Mouse (Mus musculus): ENCODE results near the gene Pgap2.

The Pgap2 gene

DNA sequence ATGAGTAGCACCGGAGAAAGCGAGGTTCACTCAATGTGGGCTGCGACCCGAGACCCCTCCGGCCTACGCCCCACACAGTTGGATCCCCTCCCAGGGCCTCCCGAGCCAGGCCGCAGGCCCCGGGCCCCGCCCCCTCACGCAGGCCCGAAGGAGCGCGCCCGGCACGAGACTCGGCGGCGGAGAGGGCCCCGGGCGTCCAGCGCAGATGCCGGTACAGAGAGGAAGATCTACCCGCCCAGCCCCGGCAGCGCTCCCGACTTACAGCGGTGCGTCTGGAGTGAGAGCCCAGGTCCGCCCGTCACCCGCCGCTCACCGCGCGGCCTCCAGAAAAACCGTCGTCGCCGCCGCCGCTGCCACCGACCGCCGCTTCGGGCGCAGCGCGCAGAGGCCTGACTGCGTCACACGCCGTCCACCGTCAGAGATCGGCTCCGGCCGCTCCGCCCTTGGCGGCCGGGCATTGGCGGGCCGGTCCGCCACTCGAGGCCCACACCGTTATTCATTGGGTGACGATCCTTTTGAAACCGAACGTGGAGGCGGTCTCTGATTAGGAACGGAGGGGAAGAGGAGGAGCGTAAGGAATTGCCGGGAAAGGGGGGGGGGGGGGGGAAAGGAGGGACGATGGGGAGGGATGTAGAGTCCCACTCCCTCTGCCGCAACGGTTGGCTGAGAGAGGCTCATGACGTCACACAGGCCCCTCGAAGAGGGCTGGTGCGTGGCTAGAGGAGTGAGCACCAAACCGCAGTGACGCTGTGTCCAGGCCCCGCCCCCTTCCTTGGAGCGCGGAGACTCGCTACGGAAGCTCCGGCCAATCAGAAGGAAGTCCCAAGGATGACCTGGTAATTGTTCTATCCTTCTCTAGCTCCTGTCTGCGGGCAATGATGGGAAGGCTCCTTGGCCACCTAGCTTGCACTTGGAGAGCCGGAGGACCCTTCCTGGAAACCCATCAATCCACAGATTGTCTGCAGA, at the start of gene Pgap2, which contains the start of gene Nup98:
Gene Pgap2, plus strand, starts transcription at position 453 of the 966 bp plus-strand sequence.
Gene Nup98, minus strand, starts transcription at position 421 of the 966 bp plus-strand sequence.
- in situ Hi-C loops (cut with MboI, MseI) = no loop called here

DNA sequence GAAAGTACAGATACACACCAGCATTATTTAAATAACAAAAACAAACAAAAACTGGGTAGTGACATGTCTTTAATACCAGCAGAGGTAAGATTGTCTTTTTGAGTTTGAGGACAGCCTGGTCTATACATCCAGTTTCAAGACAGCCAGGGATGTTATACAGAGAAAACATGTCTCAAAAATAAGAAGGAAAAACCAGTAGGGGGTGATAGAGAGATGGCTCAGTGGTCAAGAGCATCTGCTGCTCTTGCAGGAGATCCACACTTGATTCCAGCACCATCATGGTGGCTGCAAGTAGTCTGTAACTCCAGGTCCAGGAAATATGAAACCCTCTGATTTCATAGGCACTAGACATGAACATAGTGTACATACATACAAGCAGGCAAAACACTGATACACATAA, 39.7 kb upstream of the Pgap2 start:
- in situ Hi-C loops (cut with MboI, MseI) = no loop called here

GRCm38 (mm10) chr7:102183849-102184248, 26.2 kb upstream of the Pgap2 start:
- in situ Hi-C loops (cut with MboI, MseI) = no loop called here

DNA sequence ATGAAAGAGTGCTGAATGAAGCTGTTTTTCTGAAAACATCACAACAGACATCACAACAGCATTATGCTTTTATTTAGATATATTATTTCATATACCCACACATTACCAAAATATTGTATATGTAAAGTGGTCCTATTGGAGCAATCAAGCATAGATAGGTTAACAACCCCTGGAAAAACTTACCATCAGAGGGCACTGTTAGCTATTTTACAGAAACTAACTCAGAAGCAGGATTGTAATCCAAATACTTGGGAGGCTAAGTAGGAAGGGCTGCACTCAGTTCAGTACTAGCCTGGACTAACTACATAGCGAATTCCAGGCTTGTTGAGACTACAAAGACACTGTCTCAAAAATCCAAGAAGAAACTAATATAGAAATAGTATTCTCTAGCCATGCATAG, 17.7 kb upstream of the Pgap2 start:
- in situ Hi-C loops (cut with MboI, MseI) = loop anchor here (5.0 kb wide), 1 partner anchor 50 kb away; no protein-coding TSS in a partner anchor

DNA sequence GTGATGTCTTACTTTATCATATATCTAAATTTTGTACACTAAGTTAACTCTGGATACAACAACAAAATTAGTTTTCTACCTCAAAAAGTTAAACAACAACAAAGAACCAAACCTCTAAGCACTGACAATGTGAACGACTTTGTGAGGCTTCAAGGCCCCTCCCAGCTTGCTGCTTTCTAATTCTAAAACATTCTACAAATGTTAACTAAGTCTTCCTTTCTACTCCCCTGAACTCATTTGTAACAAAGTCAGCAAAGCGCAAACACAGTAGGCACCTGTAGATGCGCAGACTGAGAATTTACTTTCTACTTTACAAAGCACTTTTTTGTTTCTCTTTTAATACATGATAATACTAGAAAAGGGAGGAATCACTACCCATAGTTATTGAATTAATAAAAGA, 9.4 kb upstream of the Pgap2 start:
- in situ Hi-C loops (cut with MboI, MseI) = no loop called here

DNA sequence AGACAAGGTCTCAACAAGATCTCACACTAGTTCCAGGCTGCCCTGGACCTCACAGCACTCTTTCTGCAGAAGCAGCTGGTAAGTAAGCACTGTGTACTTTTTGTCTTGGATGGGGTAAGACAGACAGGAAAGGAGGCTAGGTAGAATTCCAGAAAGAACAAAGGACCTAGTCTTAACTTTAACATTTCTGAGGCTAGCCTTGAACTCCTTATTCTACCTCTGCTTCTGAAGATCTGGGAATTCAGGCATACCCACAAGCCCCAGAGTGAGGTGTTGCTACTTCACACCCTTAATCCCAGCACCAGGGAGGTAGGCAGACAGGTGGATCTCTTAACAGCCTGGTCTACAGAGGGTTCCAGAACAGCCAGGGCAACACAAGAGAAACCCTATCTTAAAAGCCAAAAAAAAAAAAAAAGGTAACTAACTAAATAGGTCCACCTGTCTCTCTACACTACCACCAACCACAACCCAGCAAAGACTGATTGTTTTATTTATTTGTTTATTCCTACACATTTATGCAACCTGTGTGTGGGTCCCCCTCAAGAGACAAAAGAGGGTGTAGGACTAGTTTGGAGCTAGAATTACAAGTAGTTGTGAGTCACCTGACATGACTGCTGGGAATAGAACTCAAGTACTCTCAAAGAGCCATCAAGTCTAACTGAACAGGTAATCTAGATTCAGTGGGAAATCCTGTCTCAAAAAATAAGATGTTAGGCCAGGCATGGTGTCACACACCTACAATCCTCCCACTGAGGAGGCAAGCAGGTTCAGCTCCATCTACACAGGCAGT, 8.8 kb upstream of the Pgap2 start:
- in situ Hi-C loops (cut with MboI, MseI) = no loop called here

GRCm38 (mm10) chr7:102204296-102204857, 5.6 kb upstream of the Pgap2 start:
- in situ Hi-C loops (cut with MboI, MseI) = no loop called here

DNA sequence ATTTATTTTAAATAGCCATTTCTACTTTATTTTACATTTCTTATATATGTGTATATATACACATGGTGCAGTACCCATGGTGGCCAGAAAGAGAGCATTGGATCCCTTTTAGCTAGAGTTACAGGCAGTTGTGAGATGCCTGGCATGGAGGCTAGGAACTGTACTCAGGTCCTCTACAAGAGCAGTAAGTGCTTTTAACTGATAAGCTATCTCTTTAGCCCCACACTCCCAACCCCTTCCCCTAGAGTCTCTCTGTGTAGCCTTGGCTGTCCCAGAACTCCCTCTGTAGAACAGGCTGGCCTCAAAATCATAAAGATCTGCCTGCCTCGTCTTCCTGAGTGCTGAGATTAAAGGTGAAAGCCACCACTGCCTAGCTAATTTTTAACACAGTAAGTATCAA, 4.4 kb upstream of the Pgap2 start:
- in situ Hi-C loops (cut with MboI, MseI) = no loop called here

DNA sequence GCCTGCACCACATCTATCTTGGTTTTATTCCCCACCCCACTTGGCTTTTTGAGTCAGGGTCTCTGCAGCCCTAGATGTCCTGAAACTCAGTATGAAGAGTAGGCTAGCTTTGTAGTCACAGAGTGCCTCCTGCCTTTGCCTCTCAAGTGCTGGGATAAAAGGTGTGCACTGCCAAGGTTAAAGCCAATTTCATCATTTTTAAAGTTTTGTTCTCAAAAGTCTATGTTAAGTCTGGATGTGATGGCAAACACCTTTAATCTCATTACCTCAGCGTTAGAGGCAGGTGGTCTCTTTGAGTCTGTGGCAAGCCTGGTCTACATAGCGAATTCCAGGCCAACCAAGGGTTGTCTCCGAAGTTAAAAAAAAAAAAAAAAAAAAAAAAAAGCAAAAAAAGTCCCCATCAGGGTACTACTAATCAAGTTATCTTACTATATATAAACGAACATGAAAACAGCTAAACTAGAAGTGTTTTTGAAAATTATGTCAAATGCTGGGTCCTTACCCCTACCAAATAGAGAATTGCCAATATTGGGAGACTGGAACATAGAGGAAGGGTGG, 1.1 kb upstream of the Pgap2 start:
- in situ Hi-C loops (cut with MboI, MseI) = no loop called here

DNA sequence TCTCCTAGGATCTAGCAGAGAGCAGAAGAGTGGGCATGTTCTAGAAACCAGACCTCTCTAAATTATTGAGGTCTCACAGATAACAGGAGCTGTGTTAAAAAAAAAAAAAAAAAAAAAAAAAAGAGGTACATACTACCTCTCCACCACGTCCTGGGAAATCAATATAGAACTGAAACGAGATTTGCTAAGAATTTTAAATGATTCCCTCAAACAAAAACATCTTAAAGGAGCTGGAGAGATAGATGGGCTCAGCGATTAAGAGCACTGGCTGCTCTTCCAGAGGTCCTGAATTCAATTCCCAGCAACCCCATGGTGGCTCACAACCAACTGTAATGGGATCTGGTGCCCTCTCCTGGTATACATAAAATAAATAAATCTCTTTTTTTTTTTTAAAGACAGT, 1.1 kb downstream of the Pgap2 start:
- in situ Hi-C loops (cut with MboI, MseI) = no loop called here

DNA sequence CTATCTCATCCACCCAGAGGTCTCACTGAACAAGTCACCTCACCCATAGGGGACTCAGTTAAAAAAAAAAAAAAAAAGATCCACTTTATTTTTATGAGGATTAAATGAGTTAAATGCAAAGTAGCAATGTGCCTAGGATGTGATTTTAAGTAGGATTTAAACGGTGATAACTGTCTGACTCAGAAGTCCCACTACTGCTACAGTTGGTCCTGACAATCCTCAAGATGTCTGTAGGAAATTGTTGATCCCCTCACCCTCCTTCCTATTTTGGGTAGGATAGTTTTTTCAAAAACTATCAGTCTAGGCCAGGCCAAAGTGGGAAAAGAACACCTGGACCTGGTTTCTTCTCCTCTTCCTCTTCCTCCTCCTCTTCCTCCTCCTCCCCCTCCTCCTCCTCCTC, 11.9 kb downstream of the Pgap2 start:
- in situ Hi-C loops (cut with MboI, MseI) = no loop called here

DNA sequence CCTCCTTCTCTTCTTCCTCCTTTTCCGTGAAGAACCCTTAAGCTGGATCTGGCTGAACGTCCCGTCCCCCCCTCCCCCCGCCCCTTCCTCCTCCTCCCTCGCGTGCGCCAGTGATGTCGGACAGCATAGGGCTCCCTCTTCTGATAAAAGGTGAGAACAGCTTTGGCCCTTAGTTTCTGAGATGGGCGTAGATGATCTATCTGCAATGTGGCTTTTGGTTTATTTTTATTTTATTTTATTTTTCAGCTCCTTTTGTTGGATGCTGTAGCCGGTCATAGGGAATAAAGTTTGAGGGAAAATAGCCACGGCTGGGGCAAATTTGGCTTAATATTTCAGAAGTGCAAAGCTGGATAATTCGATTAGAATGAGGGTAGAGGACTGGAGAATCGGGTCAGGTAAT, 12.3 kb downstream of the Pgap2 start:
- in situ Hi-C loops (cut with MboI, MseI) = no loop called here

DNA sequence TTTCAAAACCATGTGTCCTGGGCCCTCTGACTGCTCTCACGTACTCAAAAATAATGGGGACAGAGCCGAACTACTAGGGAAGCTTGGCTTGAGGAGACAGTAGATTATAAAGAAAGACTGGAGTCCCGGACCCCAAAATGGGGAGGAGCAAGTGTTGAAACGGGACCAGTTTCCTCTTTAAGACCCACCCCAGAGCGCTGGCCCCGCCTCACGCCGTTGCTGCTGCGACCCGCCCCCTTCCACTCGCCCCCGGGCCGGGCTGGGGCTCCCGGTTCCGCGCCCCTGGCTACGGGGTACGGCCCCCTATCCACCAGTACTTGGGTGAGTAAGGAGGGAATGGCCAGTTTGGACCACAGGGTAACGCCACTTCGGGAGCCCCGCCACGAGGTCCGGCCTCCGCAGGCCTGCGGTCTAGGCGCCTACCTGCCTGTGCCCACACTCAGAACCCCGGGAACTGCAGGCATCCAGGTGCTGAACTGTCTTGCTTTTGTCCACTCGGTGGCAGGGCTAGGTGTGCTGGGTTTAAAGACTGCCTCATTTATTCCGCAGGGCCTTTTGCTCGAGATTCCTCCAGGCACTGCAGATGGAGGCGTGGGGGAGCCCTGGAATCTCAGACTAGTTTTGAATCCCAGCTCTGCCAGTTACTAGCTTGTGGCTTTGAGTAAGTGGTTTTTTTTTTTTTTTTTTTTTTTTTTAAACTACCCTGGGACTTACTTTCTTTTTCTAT, 13.0 kb downstream of the Pgap2 start:
- in situ Hi-C loops (cut with MboI, MseI) = no loop called here

GRCm38 (mm10) chr7:102223883-102224738, 14.1 kb downstream of the Pgap2 start:
- in situ Hi-C loops (cut with MboI, MseI) = no loop called here

DNA sequence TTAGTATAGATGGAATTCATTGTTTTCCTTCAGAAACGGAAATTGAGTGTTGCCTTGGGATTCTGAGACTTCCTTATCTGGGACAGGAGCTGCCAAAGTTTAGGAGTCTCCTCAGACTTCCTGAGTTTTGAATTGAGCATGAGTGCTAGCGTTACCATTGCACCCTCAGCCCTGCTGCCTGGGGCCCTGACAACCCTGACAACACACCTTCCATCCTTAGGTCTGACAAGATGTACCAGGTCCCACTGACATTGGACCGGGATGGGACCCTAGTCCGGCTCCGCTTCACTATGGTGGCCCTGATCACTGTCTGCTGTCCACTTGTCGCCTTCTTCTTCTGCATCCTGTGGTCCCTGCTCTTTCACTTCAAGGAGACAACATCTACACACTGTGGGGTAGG, 16.0 kb downstream of the Pgap2 start:
- in situ Hi-C loops (cut with MboI, MseI) = no loop called here

GRCm38 (mm10) chr7:102228049-102228670, 18.2 kb downstream of the Pgap2 start:
- in situ Hi-C loops (cut with MboI, MseI) = no loop called here

DNA sequence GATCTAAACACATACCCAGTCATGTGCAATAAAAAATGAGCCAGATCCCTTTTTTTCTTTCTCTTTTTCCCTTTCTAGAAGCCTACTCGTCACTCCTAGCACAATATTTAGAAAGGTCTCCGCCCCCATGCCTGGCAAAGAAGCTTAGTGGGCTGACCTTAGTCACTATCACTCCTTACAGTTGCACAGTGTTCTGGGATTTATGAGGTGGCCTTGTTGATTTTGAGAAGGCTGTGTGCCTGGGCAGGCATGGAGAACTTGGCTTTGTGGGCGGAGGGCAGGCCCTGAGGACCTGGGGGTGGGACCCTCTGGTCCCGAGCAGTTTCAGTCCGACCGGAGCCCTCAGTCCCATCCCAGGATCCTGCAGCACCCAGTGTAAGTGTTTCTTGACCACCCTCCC, 19.8 kb downstream of the Pgap2 start:
- in situ Hi-C loops (cut with MboI, MseI) = no loop called here

DNA sequence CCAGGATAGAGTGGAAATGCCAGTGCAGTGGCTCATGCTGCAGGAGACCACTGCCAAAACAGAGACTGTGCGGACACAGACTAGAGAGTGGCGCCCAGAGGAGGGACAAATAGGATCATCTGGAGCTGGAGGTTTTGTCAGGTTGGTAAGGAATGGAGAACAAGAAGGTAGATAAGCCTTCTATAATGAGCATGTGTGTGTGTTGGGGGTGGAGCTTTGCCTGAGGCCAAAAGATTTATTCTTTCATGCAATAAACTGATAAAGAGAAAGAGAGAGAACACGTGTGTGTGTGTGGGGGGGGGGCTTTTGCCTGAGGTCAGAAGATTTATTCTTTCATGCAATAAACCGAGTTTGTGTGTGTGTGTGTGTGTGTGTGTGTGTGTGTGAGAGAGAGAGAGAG, 23.1 kb downstream of the Pgap2 start:
- in situ Hi-C loops (cut with MboI, MseI) = no loop called here

DNA sequence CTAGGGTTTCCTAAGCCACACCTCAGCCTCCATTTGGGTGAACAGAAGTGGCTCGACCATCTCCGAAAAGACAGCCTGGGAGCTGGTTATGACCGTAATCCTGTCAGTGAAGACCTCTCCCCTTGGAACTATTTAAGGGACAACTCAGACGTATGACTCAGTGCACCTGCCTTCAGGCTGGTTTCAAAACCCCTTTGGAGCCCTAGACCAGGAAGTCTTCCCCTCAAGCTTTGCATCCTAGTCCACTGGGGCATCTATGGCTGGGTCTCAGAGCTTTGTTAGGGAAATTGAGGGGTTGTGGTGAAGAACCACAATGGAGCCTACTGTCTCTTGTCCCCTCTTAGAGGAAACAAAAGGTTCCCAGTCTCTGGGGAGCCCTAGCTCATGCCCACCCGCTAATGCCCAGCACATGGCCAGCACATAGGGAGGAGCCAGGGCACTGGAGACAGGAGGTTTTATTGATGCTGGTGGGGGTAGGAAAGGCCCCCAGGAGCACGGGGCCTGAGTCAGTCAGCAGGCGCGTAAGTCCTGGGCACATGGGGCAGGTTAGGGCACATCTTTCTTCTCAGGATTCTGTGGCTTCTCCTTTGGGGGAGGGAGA, 28.8 kb downstream of the Pgap2 start:
- in situ Hi-C loops (cut with MboI, MseI) = no loop called here

Measured in regulatory T cell (primary cell).